Mouse (Mus musculus) forebrain, postnatal 0 days (tissue): ENCODE results near the gene Arrdc2. TPM values are rescaled to one million over a fixed set of nuclear protein-coding genes. Genes with fewer than 3 reads are reported as not detected.

Experiments
- ATAC-seq: fragments of 200-750 bp; cut with Nextera tagmentation; 2 replicates; pipeline ENCODE4 v1.8.0; 2017; ENCODE audit warnings: mild to moderate bottlenecking, moderate library complexity
- DNase-seq: peaks from one replicate; pipeline ENCODE4 v3.0.0-alpha.2; 2015
- H3K27ac ChIP-seq: fragments of 300-500 bp; sonication (generic); 2 replicates; pipeline ENCODE4 v1.5.1; 2014; ENCODE audit warnings: low read depth, mild to moderate bottlenecking, antibody characterized with exemption, low read length, moderate library complexity, mixed read lengths
- H3K27me3 ChIP-seq: fragments of 300-500 bp; sonication (generic); 2 replicates; pipeline ENCODE4 v1.6.1; 2014; ENCODE audit warnings: mild to moderate bottlenecking, low read length, mixed read lengths; ENCODE audit not compliant: insufficient read depth
- H3K36me3 ChIP-seq: fragments of 300-500 bp; sonication (generic); 2 replicates; pipeline ENCODE4 v1.6.1; 2014; ENCODE audit warnings: mild to moderate bottlenecking, moderate library complexity; ENCODE audit not compliant: insufficient read depth
- H3K4me1 ChIP-seq: fragments of 300-500 bp; sonication (generic); 2 replicates; pipeline ENCODE4 v1.6.1; 2014; ENCODE audit warnings: antibody characterized with exemption; ENCODE audit not compliant: insufficient read depth
- H3K4me2 ChIP-seq: fragments of 300-500 bp; sonication (generic); 2 replicates; pipeline ENCODE4 v1.6.1; 2014; ENCODE audit warnings: low read depth, mild to moderate bottlenecking, moderate library complexity
- H3K4me3 ChIP-seq: fragments of 300-500 bp; sonication (generic); 2 replicates; pipeline ENCODE4 v1.5.1; 2014; ENCODE audit warnings: low read depth, low read length, mixed read lengths
- H3K9ac ChIP-seq: fragments of 300-500 bp; sonication (generic); 2 replicates; pipeline ENCODE4 v1.6.1; 2014; ENCODE audit warnings: mild to moderate bottlenecking
- H3K9me3 ChIP-seq: fragments of 300-500 bp; sonication (generic); 2 replicates; pipeline ENCODE4 v1.6.1; 2016; ENCODE audit warnings: low read length
- CTCF ChIP-seq: sonication (generic); IDR thresholded peaks from 2 replicates; pipeline ENCODE4 v1.5.1; 2016; ENCODE audit warnings: antibody characterized with exemption, control low read depth, low read depth
- WGBS: fragments of 180-500 bp; shearing (Covaris S2); extraction: QIAGEN DNeasy Blood & Tissue Kit; methylation state at CpG from one replicate; pipeline ENCODE4 v1.1.7; 2014; 5-methylcytosine and 5-hydroxymethylcytosine counted together
- polyA plus RNA-seq: library from polyadenylated mRNA; unstranded; fragments of >200 nt; fragmentation: Nextera tagmentation; extraction: Ambion mirVana; gene quantifications from 2 replicates; pipeline ENCODE4 v1.2.1, GENCODE M21; 2015
- total RNA-seq: library from RNA; depleted of rRNA; stranded (reverse); fragments of >200 nt; gene quantifications from 2 replicates; pipeline ENCODE4 v1.2.3, GENCODE M21; 2014; rRNA removed

Gene Arrdc2
- total RNA-seq (15.4 and 25.9 TPM in 2 replicates), polyA plus RNA-seq (5.6 and 7.1 TPM in 2 replicates)

DNA sequence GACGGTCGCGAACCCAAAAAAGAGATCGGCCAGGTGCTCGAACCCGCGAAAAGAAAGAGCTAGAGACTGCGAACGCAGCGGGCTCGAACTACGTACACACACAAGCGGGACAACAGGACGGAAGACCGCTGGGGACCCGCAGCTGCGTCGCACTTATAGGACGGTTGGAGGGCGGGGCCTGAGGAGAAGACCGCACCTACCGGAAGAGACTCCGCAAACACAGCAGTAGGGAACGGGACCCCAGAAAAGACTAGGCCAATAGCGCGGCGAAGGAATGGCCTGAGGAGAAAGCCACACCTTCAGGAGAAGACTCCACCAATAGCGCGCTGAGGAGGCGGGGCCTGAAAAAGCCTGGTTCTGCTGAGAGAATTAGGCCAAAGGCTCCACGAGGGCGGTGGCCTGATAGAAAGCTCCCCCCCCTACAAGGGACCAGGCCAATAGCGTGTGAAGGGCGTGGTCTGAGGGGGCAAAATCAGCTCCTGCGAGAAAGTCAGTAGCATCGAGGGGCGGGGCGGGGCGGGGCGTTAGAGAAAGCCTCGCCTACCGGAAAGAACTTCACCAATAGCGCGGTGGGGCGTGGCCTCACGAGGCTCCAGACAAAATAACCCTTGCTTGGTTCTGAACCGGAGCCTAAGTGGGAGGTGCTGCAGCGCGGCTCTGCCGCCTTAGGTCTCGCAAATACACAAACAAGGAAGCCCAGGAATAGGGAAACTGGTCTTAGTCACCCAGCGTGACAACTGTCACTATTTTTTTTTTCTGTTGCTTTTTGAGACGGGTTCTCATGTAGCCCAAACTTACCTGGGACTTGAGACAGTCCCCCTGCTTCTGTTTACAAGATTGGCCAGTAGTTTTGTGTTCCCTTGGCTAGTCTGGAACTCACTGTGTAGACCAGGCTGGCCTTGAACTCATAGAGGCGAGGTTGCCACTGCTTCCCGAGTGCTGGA lies at the start of gene Arrdc2:
Gene Arrdc2 (minus strand): TSS at position 313 of the 944 bp plus-strand sequence.
- Histone ChIP-seq H3K4me1 (no peaks in the 10 kb centered on the region), H3K4me3 (peak within 1 kb of the TSS; percentile 62), H3K36me3 (peaks cover 2% of the 10 kb centered on the region; the same call in 1 of the 2 replicates), H3K9ac (peak within 1 kb of the TSS; percentile 77), H3K9me3 (no peaks in the 10 kb centered on the region), H3K27me3 (no peaks in the 10 kb centered on the region), H3K27ac (peak within 1 kb of the TSS; percentile 96), H3K4me2 (peak within 1 kb of the TSS; percentile 70)
- TF ChIP-seq CTCF: no peak
- DNase-seq: peak; percentile 99
- peak; percentile 97 for ATAC-seq
- 3% methylated on average over 55 of the region's 55 CpGs for WGBS

DNA sequence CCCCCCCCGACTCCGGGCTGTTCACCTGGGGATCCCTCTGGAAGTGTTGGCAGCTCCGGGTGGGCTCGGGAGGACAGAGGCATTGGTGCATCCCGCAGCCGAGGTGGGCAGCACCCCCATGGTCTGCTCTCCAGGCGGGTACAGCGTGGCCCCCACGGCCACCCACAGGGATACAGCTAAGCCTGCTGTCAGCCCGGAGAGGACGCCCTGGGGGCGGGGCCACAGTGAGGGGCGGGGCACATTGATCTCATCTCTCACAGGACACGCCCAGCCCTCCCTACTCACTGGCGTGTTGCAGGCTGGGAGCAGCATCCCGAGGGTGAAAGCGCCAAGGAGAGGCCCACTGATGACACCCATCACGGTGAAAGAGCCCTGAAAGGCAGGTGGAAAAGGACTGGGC lies 48.1 kb upstream of the Arrdc2 start:
- no peaks in the 10 kb centered on the region for H3K4me1 ChIP-seq
- H3K4me2 ChIP-seq: peak overlapping the region; percentile 23; the same call in 1 of the 2 replicates
- H3K9me3 ChIP-seq: no peaks in the 10 kb centered on the region
- H3K27me3 ChIP-seq: peaks cover 16% of the 10 kb centered on the region
- ATAC-seq (peak; percentile 40; the same call in 1 of the 2 replicates), DNase-seq (no peak)
- WGBS: 5% methylated on average over 17 of the region's 18 CpGs
- H3K9ac ChIP-seq: no peak overlapping the region
- H3K36me3 ChIP-seq: peaks cover 3% of the 10 kb centered on the region; the same call in 1 of the 2 replicates
- TF ChIP-seq CTCF: no peak
- no peak overlapping the region for H3K4me3 ChIP-seq
- H3K27ac ChIP-seq: no peak overlapping the region

DNA sequence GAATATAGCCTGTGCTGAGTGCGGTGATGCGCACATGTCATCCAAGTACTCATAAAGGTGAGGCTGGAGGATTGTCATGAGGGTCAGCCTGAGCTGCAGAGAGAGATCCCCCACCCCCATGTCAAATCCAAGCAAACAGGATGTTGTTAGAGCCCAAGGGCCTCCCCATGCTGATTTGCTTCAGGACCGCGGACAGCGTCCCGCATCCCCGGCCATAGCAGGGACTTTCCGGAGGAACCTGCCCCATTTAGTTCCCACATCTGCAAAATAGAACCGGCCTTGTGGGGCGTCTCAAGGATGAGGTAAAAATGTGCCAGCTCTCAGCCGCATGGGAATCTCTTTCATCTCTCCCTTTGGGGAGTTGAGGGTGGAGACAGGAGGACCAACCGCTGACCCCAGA lies 46.1 kb upstream of the Arrdc2 start:
- Histone ChIP-seq H3K27me3 (peaks cover under 1% of the 10 kb centered on the region), H3K4me3 (no peak overlapping the region), H3K4me2 (no peak overlapping the region), H3K4me1 (no peaks in the 10 kb centered on the region), H3K9ac (no peak overlapping the region), H3K27ac (no peak overlapping the region), H3K36me3 (no peaks in the 10 kb centered on the region), H3K9me3 (no peaks in the 10 kb centered on the region)
- no peak for TF ChIP-seq CTCF
- no peak for DNase-seq
- ATAC-seq: no peak
- WGBS: 22% methylated on average over 12 of the region's 12 CpGs

DNA sequence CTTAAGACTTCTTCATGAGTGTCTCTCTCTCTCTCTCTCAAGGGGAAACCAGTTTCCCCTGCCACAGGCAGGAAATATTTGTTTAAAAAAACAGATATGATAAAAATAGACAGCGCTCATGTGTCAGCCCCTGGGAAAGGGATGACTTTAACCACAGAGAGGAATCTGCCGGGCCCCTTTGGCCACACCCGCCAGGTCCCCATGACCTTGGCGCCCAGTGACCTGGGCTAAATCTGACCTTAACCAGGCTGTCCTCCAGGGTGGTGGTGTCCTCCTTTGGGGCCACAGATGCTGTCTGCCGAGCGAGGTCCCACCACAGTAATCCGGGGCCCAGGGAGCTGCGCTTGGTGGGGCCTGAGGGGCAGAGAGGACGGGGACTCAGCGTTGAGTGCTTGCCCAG lies 45.2 kb upstream of the Arrdc2 start:
- Histone ChIP-seq H3K4me2 (no peak overlapping the region), H3K4me3 (no peak overlapping the region), H3K27ac (no peak overlapping the region), H3K9ac (no peak overlapping the region), H3K9me3 (no peaks in the 10 kb centered on the region), H3K4me1 (no peaks in the 10 kb centered on the region), H3K27me3 (no peaks in the 10 kb centered on the region; the same call in 1 of the 2 replicates), H3K36me3 (no peaks in the 10 kb centered on the region)
- TF ChIP-seq CTCF: no peak
- 87% methylated on average over 10 of the region's 10 CpGs for WGBS
- ATAC-seq (no peak), DNase-seq (no peak)

DNA sequence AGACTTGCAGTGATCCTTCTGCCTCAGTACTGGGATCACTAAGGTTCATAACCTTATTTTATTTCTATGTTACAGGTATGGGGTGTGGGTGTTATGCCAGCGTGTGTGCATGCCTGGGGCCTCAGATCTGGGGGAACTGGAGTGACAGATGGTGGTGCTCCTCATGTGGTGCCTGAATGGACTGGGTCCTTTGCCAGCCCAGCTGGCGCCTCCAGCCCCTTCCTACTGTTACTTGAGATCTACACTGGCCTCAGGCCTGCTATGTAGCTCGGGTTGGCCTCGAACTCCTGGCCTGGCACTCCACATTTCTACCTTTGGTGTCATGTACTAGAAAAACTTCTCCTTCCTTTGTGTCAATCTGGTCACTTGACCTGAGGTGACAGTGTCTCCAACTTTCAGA lies 44.7 kb upstream of the Arrdc2 start:
- H3K27me3 ChIP-seq: no peaks in the 10 kb centered on the region; the same call in 1 of the 2 replicates

DNA sequence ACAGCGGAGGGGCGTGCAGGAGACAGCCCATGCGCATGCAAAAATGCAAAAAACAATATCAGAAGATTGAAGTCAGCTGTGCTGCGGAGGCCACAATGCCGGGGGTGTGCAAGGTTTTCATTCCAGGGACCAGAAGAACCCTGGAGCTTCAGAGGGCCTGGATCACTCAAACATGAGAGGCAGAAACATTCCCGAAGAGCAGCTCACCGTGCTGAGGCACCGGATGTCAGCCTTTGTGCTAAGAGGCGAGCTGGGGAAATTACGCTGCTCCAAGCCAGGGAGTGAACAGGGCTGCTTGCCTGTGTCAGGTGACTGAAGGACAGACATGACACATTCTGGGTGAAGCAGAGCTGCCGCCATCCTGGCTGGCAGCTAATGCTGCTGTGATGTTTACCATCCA lies 41.0 kb upstream of the Arrdc2 start:
- H3K27ac ChIP-seq: no peak overlapping the region
- H3K4me3 ChIP-seq: no peak overlapping the region
- no peak overlapping the region for H3K9ac ChIP-seq
- H3K36me3 ChIP-seq: no peaks in the 10 kb centered on the region
- no peaks in the 10 kb centered on the region for H3K27me3 ChIP-seq
- H3K4me2 ChIP-seq: no peak overlapping the region
- H3K9me3 ChIP-seq: no peaks in the 10 kb centered on the region
- no peak for DNase-seq
- 30% methylated on average over 11 of the region's 11 CpGs for WGBS
- no peak for ATAC-seq
- no peaks in the 10 kb centered on the region for H3K4me1 ChIP-seq
- no peak for TF ChIP-seq CTCF

More for the DNA sequence above, 44.7 kb upstream of the Arrdc2 start:
- Histone ChIP-seq H3K4me3 (no peak overlapping the region), H3K9me3 (no peaks in the 10 kb centered on the region), H3K36me3 (no peaks in the 10 kb centered on the region), H3K4me2 (no peak overlapping the region), H3K27ac (no peak overlapping the region), H3K4me1 (no peaks in the 10 kb centered on the region), H3K9ac (no peak overlapping the region)
- ATAC-seq (no peak), DNase-seq (no peak)
- TF ChIP-seq CTCF: no peak
- 77% methylated on average over 4 of the region's 4 CpGs for WGBS

DNA sequence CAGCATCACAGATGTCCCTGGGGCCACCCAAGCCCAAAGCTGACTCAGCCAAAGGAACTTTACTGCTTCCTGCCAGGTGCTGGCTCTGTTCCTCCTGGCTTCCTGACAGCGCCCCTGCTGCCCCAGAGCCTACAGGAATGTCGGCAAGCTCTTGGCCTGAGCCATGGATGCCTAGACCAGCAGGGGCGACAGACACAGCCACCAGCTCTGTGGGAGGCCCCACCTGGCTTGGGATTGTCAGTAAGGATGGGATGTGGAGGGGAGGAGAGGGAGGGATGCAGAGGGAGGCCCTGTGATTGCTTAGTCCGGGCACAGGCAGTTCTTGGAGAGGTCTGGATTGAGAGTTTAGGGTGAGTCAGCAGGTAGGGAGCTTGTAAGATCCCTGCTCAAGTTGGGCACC lies 40.6 kb upstream of the Arrdc2 start:
- no peaks in the 10 kb centered on the region for H3K36me3 ChIP-seq
- H3K4me2 ChIP-seq: no peak overlapping the region
- peak; percentile 18; the same call in 1 of the 2 replicates for ATAC-seq
- H3K4me3 ChIP-seq: no peak overlapping the region
- peak; percentile 28; the same call in 1 of the 2 replicates for TF ChIP-seq CTCF
- H3K9me3 ChIP-seq: no peaks in the 10 kb centered on the region
- no peaks in the 10 kb centered on the region for H3K27me3 ChIP-seq
- H3K27ac ChIP-seq: no peak overlapping the region
- no peak overlapping the region for H3K9ac ChIP-seq
- no peaks in the 10 kb centered on the region for H3K4me1 ChIP-seq
- WGBS: 10% methylated on average over 4 of the region's 4 CpGs
- no peak for DNase-seq
